Mouse (Mus musculus): Measurements from ENCODE around the gene Hnrnph2. TPM values are rescaled to one million over a fixed set of nuclear protein-coding genes. Genes with fewer than 3 reads are reported as not detected.

The Hnrnph2 gene
- 166 TPM for polyA plus RNA-seq (2017; shearing (Covaris generic))

DNA sequence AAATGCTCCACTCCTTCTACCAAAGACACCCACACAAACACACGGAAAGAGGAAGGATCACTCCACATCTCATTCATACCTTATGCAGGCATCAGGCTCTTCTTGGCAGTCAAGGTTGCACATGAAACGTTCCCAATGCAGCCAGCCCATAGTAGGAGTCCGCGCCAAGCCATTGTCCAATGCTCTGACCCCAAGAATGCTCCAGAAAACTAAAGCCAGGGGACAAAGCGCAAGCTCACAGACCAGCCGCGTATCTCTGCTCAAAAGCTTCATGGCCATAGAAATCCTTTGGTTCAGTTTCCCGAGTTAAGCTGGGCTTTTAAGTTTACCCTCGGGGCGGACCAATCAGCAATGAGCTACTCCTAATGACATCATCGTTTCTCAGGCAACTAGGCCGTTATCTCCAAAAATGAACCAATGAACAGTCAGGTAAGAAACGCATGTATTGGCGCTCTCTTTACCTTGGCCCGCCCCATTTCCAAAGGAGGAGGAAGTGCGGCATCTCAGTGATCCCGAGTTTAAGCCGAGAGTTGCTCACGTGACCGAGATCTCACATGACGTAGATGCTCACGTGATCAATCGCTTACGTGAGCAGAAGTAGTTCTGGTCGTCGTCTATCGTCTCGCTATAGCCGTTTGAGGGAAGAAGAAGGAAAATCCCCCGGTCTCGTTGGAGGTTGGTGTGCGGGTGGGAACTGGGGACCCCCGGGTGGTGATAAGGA, at the start of gene Hnrnph2, which contains the start of gene Gla:
Gene Hnrnph2, plus strand, starts transcription at position 521 of the 721 bp plus-strand sequence.
Gene Gla, minus strand, starts transcription at position 467 of the 721 bp plus-strand sequence.

GRCm38 (mm10) chrX:134582888-134583669, 17.9 kb upstream of the Hnrnph2 start, which contains the start of gene Btk:
Gene Btk (minus strand): TSS chrX:134583570.

DNA sequence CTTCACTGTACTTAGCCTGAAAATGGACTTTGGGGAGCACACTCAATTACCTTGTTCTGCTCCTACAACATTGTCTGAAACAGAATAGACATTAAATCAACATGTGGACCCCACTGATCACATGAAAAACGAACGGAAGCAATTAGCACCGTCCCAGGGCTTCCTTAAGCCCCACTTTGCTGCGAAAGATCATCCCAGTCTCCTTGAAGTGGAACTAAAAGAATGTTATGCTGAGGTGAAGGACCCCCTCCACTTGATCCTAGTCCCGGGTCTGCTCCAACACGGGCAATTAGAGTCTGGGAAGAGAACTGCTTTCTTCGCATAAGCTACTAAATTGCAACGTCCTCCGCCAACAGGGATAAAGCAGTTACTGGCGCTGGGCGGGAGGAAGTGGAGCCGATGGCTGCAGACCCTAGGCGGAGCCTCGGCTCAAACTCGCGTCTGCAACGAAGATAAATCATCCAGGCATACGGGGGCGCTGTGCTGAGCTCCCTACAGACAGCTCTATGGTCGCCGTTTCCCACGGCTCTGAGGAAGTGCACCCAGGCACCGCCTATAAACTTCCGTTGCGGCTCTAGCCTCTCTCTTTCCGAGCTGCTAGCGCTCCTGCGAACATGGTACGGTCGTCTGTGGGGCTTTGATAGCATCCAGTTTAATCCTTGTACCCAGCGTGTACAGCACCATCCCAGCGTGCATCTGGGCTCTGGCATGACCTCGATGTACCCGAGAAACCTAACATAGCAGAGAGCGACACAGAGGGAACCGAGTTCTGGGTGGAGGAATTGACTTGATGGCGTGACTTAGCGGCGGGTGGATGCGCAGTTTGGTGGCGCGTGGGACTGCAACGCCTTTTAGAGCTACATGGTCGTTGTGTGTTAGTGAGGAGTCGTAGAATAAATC, 15.6 kb upstream of the Hnrnph2 start, which contains the start of gene Rpl36a:
Gene Rpl36a, plus strand, starts transcription at position 552 of the 900 bp plus-strand sequence.

Other genes starting within 250 kb of the Hnrnph2 start
- not detected for gene Drp2, start 196.6 kb upstream of the Hnrnph2 start, polyA plus RNA-seq (2017; shearing (Covaris generic))
- not detected for gene Taf7l, start 124.7 kb upstream of the Hnrnph2 start, polyA plus RNA-seq (2017; shearing (Covaris generic))
- 18.8 TPM for gene Timm8a1, start 59.3 kb upstream of the Hnrnph2 start, polyA plus RNA-seq (2017; shearing (Covaris generic))
- gene Btk, start 17.6 kb upstream of the Hnrnph2 start, polyA plus RNA-seq (2017; shearing (Covaris generic)), result not detected
- 246 TPM for gene Rpl36a, start 15.5 kb upstream of the Hnrnph2 start, polyA plus RNA-seq (2017; shearing (Covaris generic))
- gene Gla, start 54 bp upstream of the Hnrnph2 start, polyA plus RNA-seq (2017; shearing (Covaris generic)), result 17.8 TPM
- not detected for gene Armcx4, start 85.3 kb downstream of the Hnrnph2 start, polyA plus RNA-seq (2017; shearing (Covaris generic))
- gene Armcx1, start 116.8 kb downstream of the Hnrnph2 start, polyA plus RNA-seq (2017; shearing (Covaris generic)), result not detected
- gene Armcx6, start 150.2 kb downstream of the Hnrnph2 start, polyA plus RNA-seq (2017; shearing (Covaris generic)), result 0.49 TPM
- 14.4 TPM for gene Armcx3, start 155.4 kb downstream of the Hnrnph2 start, polyA plus RNA-seq (2017; shearing (Covaris generic))
- 8.4 TPM for gene Armcx2, start 208.0 kb downstream of the Hnrnph2 start, polyA plus RNA-seq (2017; shearing (Covaris generic))